Mouse (Mus musculus): ENCODE measurements at regions not wholly inside any gene's neighbourhood (a gene's known extent, or its start where the extent isn't known, plus 50 kb on each side); places are given as distances from the start of the nearest gene placed in this dataset.

DNA sequence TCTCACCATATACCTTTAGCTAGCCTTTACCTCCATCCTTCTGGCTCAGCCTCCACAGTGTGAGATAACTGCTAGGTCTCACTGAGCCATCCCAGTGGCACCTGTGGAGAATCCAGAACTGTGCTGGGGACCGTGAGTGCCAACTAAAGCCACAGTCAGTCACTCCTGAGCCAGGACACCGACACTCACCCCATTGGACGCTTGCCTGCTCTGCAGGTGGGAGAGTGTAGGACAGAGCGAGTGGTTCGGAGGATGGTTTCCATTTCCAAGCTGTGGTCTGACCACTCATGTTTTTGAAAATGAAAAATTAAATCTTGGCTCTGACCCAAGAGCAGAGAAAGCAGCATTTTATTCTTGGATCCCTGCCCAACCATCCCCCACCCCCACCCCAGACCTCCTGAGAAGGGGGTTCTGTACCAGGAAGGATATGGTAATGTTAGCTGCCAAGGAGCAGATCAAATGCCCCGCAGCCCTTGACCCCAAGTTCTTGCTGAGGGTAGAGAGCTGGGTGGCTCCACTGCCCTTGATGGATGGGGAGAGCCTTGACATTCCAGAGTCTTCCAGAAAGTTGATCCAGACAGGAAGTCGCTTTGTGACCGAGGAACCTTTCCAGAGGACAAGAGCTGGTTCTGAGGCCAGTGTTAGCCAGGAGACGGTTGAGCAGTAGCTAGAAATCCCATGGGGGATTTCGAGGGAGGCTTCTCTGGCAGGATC is 83.3 kb upstream of the Smim23 start:
- no peak for DNase-seq

GRCm38 (mm10) chr11:32903970-32904369 is 79.6 kb upstream of the Smim23 start:
- no peak for DNase-seq

GRCm38 (mm10) chr11:32903389-32903788 is 79.0 kb upstream of the Smim23 start:
- no peak for DNase-seq

DNA sequence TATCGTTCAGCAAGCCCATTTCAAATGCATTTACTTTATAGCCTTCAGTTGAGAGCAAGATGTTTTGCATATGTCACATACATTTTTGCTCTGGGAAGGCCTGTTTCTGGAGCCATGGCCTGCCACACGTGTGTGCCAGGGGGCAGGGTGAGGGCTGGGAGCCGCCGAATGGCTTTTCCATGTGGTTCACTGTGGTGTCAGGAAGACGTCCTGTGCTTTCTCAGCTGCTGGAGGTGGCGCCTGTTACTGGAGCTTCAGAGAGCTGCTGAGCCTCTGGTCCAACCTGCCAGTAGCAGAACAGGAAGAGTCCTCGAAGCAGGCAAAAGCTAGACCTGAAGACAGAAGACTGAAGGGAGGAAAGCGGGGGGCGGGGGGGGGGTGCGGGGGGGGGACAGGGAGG is 78.5 kb upstream of the Smim23 start:
- no peak for DNase-seq

DNA sequence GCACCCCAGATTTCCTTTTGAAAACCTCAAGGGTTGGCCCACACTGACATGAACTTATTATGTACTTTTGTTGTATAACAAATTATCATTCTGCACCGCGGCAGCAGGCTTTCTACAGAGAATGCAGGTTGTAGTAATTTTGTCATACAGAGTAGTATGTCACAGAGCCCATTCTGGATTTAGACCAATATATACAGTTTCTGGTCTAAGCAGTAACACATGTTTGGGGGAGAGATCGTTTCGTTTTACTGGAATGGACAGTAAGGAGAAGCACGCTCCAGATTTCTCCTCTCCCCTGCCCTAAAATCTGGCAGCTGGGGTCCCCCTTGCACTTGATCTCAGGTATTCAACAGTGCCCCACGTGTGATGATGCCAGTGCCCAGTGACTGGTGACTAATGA is 76.0 kb upstream of the Smim23 start:
- no peak for DNase-seq

DNA sequence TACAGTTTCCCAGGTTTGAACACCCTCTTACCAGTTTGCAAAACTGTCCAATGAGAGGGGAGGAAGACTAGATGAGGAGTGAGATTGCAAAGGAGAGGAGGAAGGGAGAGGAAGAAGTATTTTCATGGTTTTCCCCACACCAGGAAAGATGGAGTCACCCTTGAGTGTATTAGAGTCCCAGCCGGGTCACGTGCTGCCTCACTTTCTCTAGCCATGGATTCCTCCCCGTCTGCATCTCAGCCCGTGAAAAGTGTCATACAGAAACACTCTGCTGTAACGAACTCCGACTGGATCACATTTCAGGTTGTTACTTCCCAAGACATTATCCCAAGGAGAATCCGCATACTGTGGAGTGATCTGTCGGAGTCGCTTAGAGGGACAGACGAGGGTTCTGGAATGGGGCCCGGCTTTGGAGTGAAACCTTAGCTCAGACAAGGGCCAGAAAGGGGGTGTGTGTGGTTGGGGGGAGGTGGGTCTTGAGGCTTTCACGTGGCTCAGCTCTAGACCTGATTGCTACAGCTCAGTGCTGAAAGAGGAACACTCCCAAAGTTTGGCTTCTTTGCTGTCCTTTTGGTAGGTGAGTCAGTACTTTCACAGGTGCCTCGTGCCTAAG is 75.3 kb upstream of the Smim23 start:
- no peak for DNase-seq

GRCm38 (mm10) chr11:32895400-32895799 is 71.0 kb upstream of the Smim23 start:
- DNase-seq: no peak

- no peak for DNase-seq
These were observed 68.9 kb upstream of the Smim23 start for GRCm38 (mm10) chr11:32893146-32893903.

GRCm38 (mm10) chr11:32892496-32892895 is 68.1 kb upstream of the Smim23 start:
- no peak for DNase-seq

GRCm38 (mm10) chr11:32889248-32889647 is 64.8 kb upstream of the Smim23 start:
- DNase-seq: no peak

DNA sequence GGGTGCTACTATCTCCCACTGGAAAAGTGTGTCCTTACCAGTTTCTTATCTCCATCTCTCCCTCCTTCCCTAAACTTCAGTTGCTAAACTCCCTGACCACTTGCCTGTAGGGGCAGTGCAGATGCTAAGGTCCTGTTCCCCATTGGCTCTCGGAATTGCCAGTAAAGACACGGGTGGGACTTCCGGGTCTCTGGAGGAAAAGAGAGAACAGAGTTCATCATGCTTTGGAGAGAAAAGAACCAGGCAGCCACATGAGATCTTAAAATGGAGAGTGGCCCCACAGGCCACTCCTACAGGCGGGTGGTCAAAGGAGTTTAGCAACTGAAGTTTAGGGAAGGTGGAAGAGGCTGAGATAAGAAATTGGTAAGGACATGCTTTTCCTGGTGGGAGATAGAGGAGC is 60.3 kb upstream of the Smim23 start:
- DNase-seq: no peak

- no peak for DNase-seq
These were observed 58.9 kb upstream of the Smim23 start for GRCm38 (mm10) chr11:32883062-32883852.

DNA sequence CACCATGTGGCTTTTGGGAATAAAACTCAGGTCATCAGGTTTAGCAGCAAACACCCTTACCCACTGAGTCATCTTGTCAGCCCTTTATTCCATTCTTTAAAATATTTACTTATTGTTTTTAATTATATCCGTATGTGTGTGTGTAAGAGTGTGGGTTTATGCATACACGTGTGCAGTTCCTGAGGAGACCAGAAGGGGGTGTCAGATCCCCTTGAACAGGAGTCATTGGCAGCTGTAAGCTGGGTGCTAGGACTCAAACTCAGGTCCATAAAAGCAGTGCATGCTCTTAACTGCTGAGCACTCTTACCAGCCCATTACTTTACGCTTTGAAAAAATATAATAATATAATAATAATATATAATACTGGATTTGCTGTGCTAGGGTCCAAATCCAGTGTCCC is 54.6 kb upstream of the Smim23 start:
- DNase-seq: no peak

Measured in thymus, adult 18-20 months (tissue).